17 mouse cellular contexts compared by ENCODE assay signal in the genomic region with DNA sequence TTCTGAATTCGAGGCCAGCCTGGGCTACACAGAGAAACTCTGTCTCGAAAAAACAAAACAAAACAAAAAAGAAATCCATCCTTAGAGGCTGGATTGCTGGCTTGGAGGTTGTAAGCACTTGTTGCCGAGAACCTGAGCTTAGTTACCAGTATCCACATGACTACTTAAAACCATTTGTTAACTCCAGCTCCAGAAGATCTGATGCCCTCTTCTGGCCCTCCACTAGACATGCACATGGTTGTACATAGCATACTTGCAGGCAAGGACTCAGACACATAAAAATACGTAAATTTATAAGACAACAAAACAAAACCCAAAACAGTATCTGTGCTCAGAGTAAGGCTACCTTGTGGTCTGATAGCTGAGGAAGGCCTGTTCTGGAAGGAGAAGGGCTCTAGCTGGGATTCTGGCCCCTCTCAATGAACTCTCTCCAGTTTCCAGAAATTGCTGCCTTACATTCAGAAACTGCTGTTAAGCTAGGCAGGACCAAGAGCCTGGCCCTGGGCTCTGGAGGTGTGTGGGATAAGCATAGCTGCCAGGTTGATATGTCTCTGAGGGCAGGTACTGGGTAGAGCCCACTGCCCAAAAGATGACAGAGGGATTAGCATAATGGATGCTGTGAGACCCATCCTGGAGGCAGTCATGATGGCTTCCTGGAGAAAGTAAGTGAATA. TPM values are rescaled to one million over a fixed set of nuclear protein-coding genes. Genes with fewer than 3 reads are reported as not detected.
A peak's percentile ranks its signal among the peaks of the same experiment; 100 is the strongest.
DNase-seq lines count a peak whose midpoint lies in the region; ATAC-seq and TF ChIP-seq lines count a peak whose summit lies in the region.
"Had no signal": no experiment of that assay in that cellular context is flagged by ENCODE, and none has a peak within 500 bp of the region (broad histone marks: within the 10 kb centered on the region; RNA-seq: fewer than 3 reads in every experiment).

No protein-coding gene starts in this region.

- H3K27ac ChIP-seq in heart, embryonic 13.5 days (replicated peaks) = peak overlapping the region; percentile 64; the same call in 1 of the 2 replicates
- H3K27ac ChIP-seq in liver, adult 2 months (replicated peaks; ENCODE audit: insufficient read depth, low read depth, low read length) = no peak overlapping the region
- H3K27ac ChIP-seq in liver, embryonic 12.5 days = no peak overlapping the region
- peak overlapping the region; percentile 94 for H3K27ac ChIP-seq in brown adipose tissue, adult 24 weeks (replicated peaks; ENCODE audit: low read depth, low read length)
- H3K27ac ChIP-seq: embryonic facial prominence, embryonic 13.5 days; liver, embryonic 13.5 days had no signal

- no peak for ATAC-seq in heart, embryonic 13.5 days (ENCODE audit: extremely low read depth, insufficient number of reproducible peaks, low FRiP score, low TSS enrichment)
- ATAC-seq in liver, embryonic 12.5 days = no peak

- intact Hi-C loops in heart, postnatal 10 days (cut with DNase I) = no loop called here

- TF ChIP-seq CTCF in liver, adult 2 months (IDR thresholded peaks at IDR 0.05; ENCODE audit: low read depth, low read length) = 0 out of 2 replicates have a peak, but pooled peaks have one; percentile 10
- peak; percentile 13; the same call in 1 of the 2 replicates for TF ChIP-seq CTCF in E14TG2a.4 (conservative IDR thresholded peaks at IDR 0.05; ENCODE audit: low read length)

- H3K79me2 ChIP-seq in liver, adult 2 months (ENCODE audit: control insufficient read depth, insufficient read depth, low read length) = peaks cover 28% of the 10 kb centered on the region

- no peak overlapping the region for H3K4me3 ChIP-seq in heart, embryonic 13.5 days
- H3K4me3 ChIP-seq in liver, adult 2 months (ENCODE audit: insufficient read depth, low read depth, low read length) = no peak overlapping the region
- no peak overlapping the region for H3K4me3 ChIP-seq in liver, embryonic 12.5 days
- no peak overlapping the region for H3K4me3 ChIP-seq in E14TG2a.4 (replicated peaks; ENCODE audit: low read length)
- no peak overlapping the region for H3K4me3 ChIP-seq in brown adipose tissue, adult 24 weeks (ENCODE audit: insufficient read depth, low read depth, low read length)
- H3K4me3 ChIP-seq: embryonic facial prominence, embryonic 13.5 days; forebrain, embryonic 12.5 days; liver, embryonic 13.5 days had no signal

- 90% methylated on average over 4 of the region's 4 CpGs for WGBS in heart, embryonic 13.5 days
- 84% methylated on average over 4 of the region's 4 CpGs for WGBS in liver, adult 2 months
- WGBS in liver, embryonic 12.5 days (ENCODE audit: insufficient replicate concordance) = 79% methylated on average over 4 of the region's 4 CpGs

- H3K9ac ChIP-seq in heart, embryonic 13.5 days = no peak overlapping the region
- no peak overlapping the region for H3K9ac ChIP-seq in liver, adult 2 months (ENCODE audit: low read depth, low read length)
- H3K9ac ChIP-seq in liver, embryonic 12.5 days = no peak overlapping the region
- H3K9ac ChIP-seq: embryonic facial prominence, embryonic 13.5 days; forebrain, embryonic 12.5 days; liver, embryonic 13.5 days had no signal

- peaks cover 87% of the 10 kb centered on the region for H3K36me3 ChIP-seq in heart, embryonic 13.5 days
- H3K36me3 ChIP-seq in liver, adult 2 months (ENCODE audit: control insufficient read depth, insufficient read depth, low read length) = peaks cover 23% of the 10 kb centered on the region
- peaks cover 90% of the 10 kb centered on the region for H3K36me3 ChIP-seq in liver, embryonic 12.5 days
- peaks cover 83% of the 10 kb centered on the region for H3K36me3 ChIP-seq in E14TG2a.4 (ENCODE audit: insufficient read depth, low read length)

- H3K4me2 ChIP-seq in heart, embryonic 13.5 days = no peak overlapping the region
- H3K4me2 ChIP-seq in liver, embryonic 12.5 days = no peak overlapping the region
- H3K4me2 ChIP-seq: embryonic facial prominence, embryonic 13.5 days; forebrain, embryonic 12.5 days; liver, embryonic 13.5 days had no signal

- DNase-seq in heart, postnatal 10 days = no peak
- no peak for DNase-seq in liver, adult 2 months (ENCODE audit: extremely low read depth, low read depth, low spot score)
- no peak for DNase-seq in layer of hippocampus, postnatal 14 days (ENCODE audit: low spot score in 2 of 2)
- DNase-seq: cerebellum, postnatal 36 days; gastrocnemius, postnatal 25 days; kidney, postnatal 14 days; liver, embryonic 13.5 days had no signal

- H3K27me3 ChIP-seq in heart, embryonic 13.5 days (replicated peaks) = no peaks in the 10 kb centered on the region
- no peaks in the 10 kb centered on the region for H3K27me3 ChIP-seq in liver, adult 2 months (ENCODE audit: control insufficient read depth, insufficient read depth, low read length)
- H3K27me3 ChIP-seq in liver, embryonic 12.5 days (replicated peaks) = no peaks in the 10 kb centered on the region
- no peaks in the 10 kb centered on the region for H3K27me3 ChIP-seq in E14TG2a.4 (ENCODE audit: insufficient read depth, low read length)
- H3K27me3 ChIP-seq: embryonic facial prominence, embryonic 13.5 days; forebrain, embryonic 12.5 days; liver, embryonic 13.5 days had no signal

- peaks cover 76% of the 10 kb centered on the region for H3K4me1 ChIP-seq in heart, embryonic 13.5 days
- H3K4me1 ChIP-seq in liver, adult 2 months (ENCODE audit: control insufficient read depth, insufficient read depth, low read length) = peaks cover 31% of the 10 kb centered on the region
- H3K4me1 ChIP-seq in liver, embryonic 12.5 days = peaks cover 42% of the 10 kb centered on the region
- peaks cover 97% of the 10 kb centered on the region for H3K4me1 ChIP-seq in E14TG2a.4 (replicated peaks; ENCODE audit: low read depth, low read length)
- H3K4me1 ChIP-seq in brown adipose tissue, adult 24 weeks (ENCODE audit: control insufficient read depth, insufficient read depth, insufficient read length, low read length) = peaks cover 64% of the 10 kb centered on the region

- TF ChIP-seq POLR2A in liver, adult 2 months (IDR thresholded peaks at IDR 0.05; ENCODE audit: extremely low read depth, insufficient read depth, low read length) = no peak

- no peaks in the 10 kb centered on the region for H3K9me3 ChIP-seq in heart, embryonic 13.5 days
- H3K9me3 ChIP-seq in liver, embryonic 12.5 days (replicated peaks) = no peaks in the 10 kb centered on the region
- H3K9me3 ChIP-seq in E14TG2a.4 (ENCODE audit: low read length) = no peaks in the 10 kb centered on the region
- H3K9me3 ChIP-seq: embryonic facial prominence, embryonic 13.5 days; forebrain, embryonic 12.5 days; liver, embryonic 13.5 days had no signal

RNA-seq across cellular contexts. Expression of gene Phyhd1, which starts 4.8 kb away (rescaled TPM):
- 7.0 and 8.2 TPM in 2 replicates for polyA plus RNA-seq in heart, embryonic 13.5 days (2015; fragmentation: Nextera tagmentation; extraction: Ambion mirVana)
- 10 to 100 TPM; 26.3 to 29.3 TPM for total RNA-seq in heart, postnatal 10 days (2021)
- 87.4 and 97.7 TPM in 2 replicates for total RNA-seq in liver, adult 2 months (2014; rRNA removed)
- 154 and 158 TPM in 2 replicates for polyA plus RNA-seq in liver, adult 2 months (2012; rRNA removed)
- 6.9 and 7.4 TPM in 2 replicates for polyA plus RNA-seq in liver, embryonic 12.5 days (2016; fragmentation: Nextera tagmentation; extraction: Ambion mirVana)
- 16.2 and 19.3 TPM in 2 replicates for polyA plus RNA-seq in brown adipose tissue, adult 24 weeks (2012; ENCODE audit: insufficient read depth, insufficient read length, missing spikeins)
- 10 to 100 TPM; 23.1 to 24.0 TPM for total RNA-seq in layer of hippocampus, postnatal 14 days (2021)

RNA-seq across cellular contexts. Expression of gene Gm28038, which starts 19.6 kb away (rescaled TPM):
- polyA plus RNA-seq in heart, embryonic 13.5 days (2015; fragmentation: Nextera tagmentation; extraction: Ambion mirVana) = not detected in 2 replicates
- not detected for total RNA-seq in heart, postnatal 10 days (2021)
- total RNA-seq in liver, adult 2 months (2014; rRNA removed) = not detected in 2 replicates
- not detected in 2 replicates for polyA plus RNA-seq in liver, adult 2 months (2012; rRNA removed)
- polyA plus RNA-seq in liver, embryonic 12.5 days (2016; fragmentation: Nextera tagmentation; extraction: Ambion mirVana) = not detected in 2 replicates
- polyA plus RNA-seq in brown adipose tissue, adult 24 weeks (2012; ENCODE audit: insufficient read depth, insufficient read length, missing spikeins) = not detected in 2 replicates
- not detected for total RNA-seq in layer of hippocampus, postnatal 14 days (2021)
- total RNA-seq: adrenal gland, adult 18-20 months; gastrocnemius, postnatal 25 days; megakaryocyte progenitor cell, adult 5-6 weeks; neutrophil, adult 5-6 weeks had no signal
- polyA plus RNA-seq: embryonic facial prominence, embryonic 13.5 days; forebrain, embryonic 12.5 days; hindbrain, embryonic 11.5 days; liver, embryonic 13.5 days had no signal

RNA-seq across cellular contexts. Expression of gene Gm28035, which starts 20.8 kb away (rescaled TPM):
- 0.19 and 0.27 TPM in 2 replicates for polyA plus RNA-seq in heart, embryonic 13.5 days (2015; fragmentation: Nextera tagmentation; extraction: Ambion mirVana)
- 1 to 10 TPM; 1.3 to 2.7 TPM for total RNA-seq in heart, postnatal 10 days (2021)
- 4.2 and 5.1 TPM in 2 replicates for total RNA-seq in liver, adult 2 months (2014; rRNA removed)
- polyA plus RNA-seq in liver, adult 2 months (2012; rRNA removed) = 5.9 and 8.6 TPM in 2 replicates
- 0.11 and 0.12 TPM in 2 replicates for polyA plus RNA-seq in liver, embryonic 12.5 days (2016; fragmentation: Nextera tagmentation; extraction: Ambion mirVana)
- not detected in 2 replicates for polyA plus RNA-seq in brown adipose tissue, adult 24 weeks (2012; ENCODE audit: insufficient read depth, insufficient read length, missing spikeins)
- total RNA-seq in layer of hippocampus, postnatal 14 days (2021) = 1 to 10 TPM; 6.7 to 7.3 TPM
- total RNA-seq: megakaryocyte progenitor cell, adult 5-6 weeks had no signal

RNA-seq across cellular contexts. Expression of gene Lrrc8a, which starts 23.7 kb away (rescaled TPM):
- polyA plus RNA-seq in heart, embryonic 13.5 days (2015; fragmentation: Nextera tagmentation; extraction: Ambion mirVana) = 39.6 and 41.9 TPM in 2 replicates
- total RNA-seq in heart, postnatal 10 days (2021) = 10 to 100 TPM; 72.1 to 91.7 TPM
- 8.5 and 14.0 TPM in 2 replicates for total RNA-seq in liver, adult 2 months (2014; rRNA removed)
- 22.6 and 24.1 TPM in 2 replicates for polyA plus RNA-seq in liver, adult 2 months (2012; rRNA removed)
- 12.8 and 13.9 TPM in 2 replicates for polyA plus RNA-seq in liver, embryonic 12.5 days (2016; fragmentation: Nextera tagmentation; extraction: Ambion mirVana)
- 11.9 and 14.8 TPM in 2 replicates for polyA plus RNA-seq in brown adipose tissue, adult 24 weeks (2012; ENCODE audit: insufficient read depth, insufficient read length, missing spikeins)
- total RNA-seq in layer of hippocampus, postnatal 14 days (2021) = 10 to 100 TPM; 66.5 to 72.5 TPM

RNA-seq across cellular contexts. Expression of gene Dolk, which starts 24.9 kb away (rescaled TPM):
- 27.8 and 30.3 TPM in 2 replicates for polyA plus RNA-seq in heart, embryonic 13.5 days (2015; fragmentation: Nextera tagmentation; extraction: Ambion mirVana)
- total RNA-seq in heart, postnatal 10 days (2021) = 10 to 100 TPM; 25.9 to 28.6 TPM
- total RNA-seq in liver, adult 2 months (2014; rRNA removed) = 12.2 and 14.7 TPM in 2 replicates
- polyA plus RNA-seq in liver, adult 2 months (2012; rRNA removed) = 20.3 and 20.6 TPM in 2 replicates
- polyA plus RNA-seq in liver, embryonic 12.5 days (2016; fragmentation: Nextera tagmentation; extraction: Ambion mirVana) = 15.5 and 17.5 TPM in 2 replicates
- polyA plus RNA-seq in brown adipose tissue, adult 24 weeks (2012; ENCODE audit: insufficient read depth, insufficient read length, missing spikeins) = 37.8 and 40.5 TPM in 2 replicates
- 10 to 100 TPM; 24.4 TPM for total RNA-seq in layer of hippocampus, postnatal 14 days (2021)

Comparison
In these comparisons a context has a peak if more than half of its experiments do, and no peak if none do; other contexts are left out.
1. H3K27ac ChIP-seq: peak in heart, embryonic 13.5 days (single experiment) and brown adipose tissue, adult 24 weeks (single experiment); none in liver, adult 2 months (single experiment) and liver, embryonic 12.5 days (single experiment).